Mouse (Mus musculus): Measurements from ENCODE around the gene Stk4. TPM values are rescaled to one million over a fixed set of nuclear protein-coding genes. Genes with fewer than 3 reads are reported as not detected.

Gene Stk4
- 38.8 and 39.8 TPM in 2 replicates for polyA plus RNA-seq (2016; fragmentation: Nextera tagmentation; extraction: Ambion mirVana)

DNA sequence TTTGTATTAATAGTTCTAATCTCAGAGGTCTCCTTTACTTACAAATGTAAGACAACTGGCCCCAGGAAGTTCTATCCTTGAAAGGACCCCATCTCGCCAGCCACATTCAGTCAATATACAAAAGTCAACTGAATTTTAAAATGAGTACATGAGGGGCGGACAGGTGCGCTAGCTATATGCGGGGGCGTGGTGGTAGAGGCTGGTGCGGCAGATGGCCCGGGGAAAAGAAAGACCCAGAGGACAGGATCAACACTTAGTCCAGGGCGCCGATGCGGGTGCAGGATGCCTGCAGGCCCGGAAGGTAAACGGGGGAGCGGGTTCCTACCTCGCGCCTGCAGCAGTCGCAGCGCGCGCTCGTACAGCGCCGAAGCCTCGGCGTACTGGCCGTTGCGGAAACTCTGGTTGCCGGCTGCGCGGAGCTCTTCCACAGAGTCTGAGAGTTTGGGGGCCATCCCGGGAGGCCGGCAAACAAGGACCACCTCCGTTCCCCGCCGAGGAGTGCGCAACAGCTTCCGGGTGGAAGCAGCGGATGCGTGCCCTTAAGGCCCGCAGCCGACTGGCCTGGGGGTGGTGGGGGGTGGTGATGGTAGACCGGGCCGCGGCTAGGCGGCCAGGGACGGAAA, at the start of gene Stk4:
TSS of gene Stk4 (plus strand) at position 181 of the 623 bp plus-strand sequence.
- Histone ChIP-seq H3K27ac (peak within 1 kb of the TSS; percentile 93), H3K4me3 (peak within 1 kb of the TSS; percentile 98), H3K36me3 (replicated peaks) (peaks cover 27% of the 10 kb centered on the region), H3K27me3 (ENCODE audit: poor library complexity, severe bottlenecking) (no peaks in the 10 kb centered on the region), H3K9me3 (no peaks in the 10 kb centered on the region), H3K4me1 (peaks cover 47% of the 10 kb centered on the region)
- under 1% methylated on average over 45 of the region's 45 CpGs for WGBS
- peak; percentile 57 for DNase-seq (ENCODE audit: extremely low spot score, low spot score)

DNA sequence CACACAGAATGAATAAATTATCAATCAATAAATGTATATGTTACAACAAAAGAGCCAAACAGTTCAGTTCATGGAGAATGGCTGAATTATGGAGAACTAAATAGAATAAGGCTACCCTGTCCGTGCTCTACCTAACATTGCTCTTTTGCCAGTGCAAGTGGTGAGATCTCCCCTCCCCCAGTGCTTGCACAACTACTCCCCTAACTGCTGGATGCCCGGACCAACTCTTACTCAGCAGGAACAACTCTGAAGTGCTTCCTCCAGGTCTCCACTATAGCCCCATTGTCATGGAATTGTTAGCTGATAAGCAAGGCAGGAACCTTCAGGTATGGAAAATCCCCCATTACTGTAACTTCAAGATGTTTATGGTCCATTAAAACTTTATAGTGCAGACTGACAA, 48.0 kb upstream of the Stk4 start:
- Histone ChIP-seq H3K27me3 (ENCODE audit: poor library complexity, severe bottlenecking) (no peaks in the 10 kb centered on the region), H3K9me3 (no peaks in the 10 kb centered on the region), H3K36me3 (replicated peaks) (peaks cover 34% of the 10 kb centered on the region), H3K27ac (no peak overlapping the region), H3K4me1 (peaks cover 10% of the 10 kb centered on the region), H3K4me3 (no peak overlapping the region)
- no peak for DNase-seq (ENCODE audit: extremely low spot score, low spot score)
- WGBS = 63% methylated on average over 2 of the region's 2 CpGs

GRCm38 (mm10) chr2:164025150-164025549, 45.0 kb upstream of the Stk4 start, which contains the start of gene Pabpc1l:
Gene Pabpc1l (plus strand): TSS chr2:164025450.
- Histone ChIP-seq H3K27ac (no peak within 1 kb of the TSS), H3K27me3 (ENCODE audit: poor library complexity, severe bottlenecking) (no peaks in the 10 kb centered on the region), H3K36me3 (replicated peaks) (peaks cover 4% of the 10 kb centered on the region), H3K4me3 (no peak within 1 kb of the TSS), H3K4me1 (peaks cover 10% of the 10 kb centered on the region), H3K9me3 (no peaks in the 10 kb centered on the region)
- DNase-seq (ENCODE audit: extremely low spot score, low spot score) = no peak
- 88% methylated on average over 16 of the region's 16 CpGs for WGBS

GRCm38 (mm10) chr2:164031147-164031546, 39.0 kb upstream of the Stk4 start:
- Histone ChIP-seq H3K27ac (no peak overlapping the region), H3K4me3 (no peak overlapping the region), H3K4me1 (no peaks in the 10 kb centered on the region), H3K36me3 (replicated peaks) (no peaks in the 10 kb centered on the region), H3K27me3 (ENCODE audit: poor library complexity, severe bottlenecking) (no peaks in the 10 kb centered on the region), H3K9me3 (no peaks in the 10 kb centered on the region)
- DNase-seq (ENCODE audit: extremely low spot score, low spot score) = no peak
- WGBS = 77% methylated on average over 10 of the region's 10 CpGs

DNA sequence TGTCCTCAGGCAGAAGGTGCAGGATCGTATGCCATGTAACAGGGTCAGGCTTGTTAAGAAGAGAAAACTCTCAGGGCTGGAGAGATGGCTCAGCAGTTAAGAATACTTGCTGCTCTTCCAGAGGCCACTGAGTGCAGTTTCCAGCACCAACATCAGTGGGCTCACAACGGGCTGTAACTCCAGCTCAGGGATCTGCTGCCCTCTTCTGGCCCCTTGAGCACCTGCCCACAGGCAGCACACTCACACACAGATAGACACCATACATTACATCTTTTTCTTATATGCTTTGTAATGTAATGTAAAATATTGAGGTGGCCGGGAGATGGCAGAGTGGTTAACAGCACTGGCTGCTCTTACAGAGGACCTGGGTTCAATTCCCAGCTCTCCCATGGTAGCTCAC, 37.1 kb upstream of the Stk4 start:
- 91% methylated on average over 3 of the region's 3 CpGs for WGBS

GRCm38 (mm10) chr2:164036520-164037019, 33.6 kb upstream of the Stk4 start:
- peaks cover 4% of the 10 kb centered on the region; the same call in 1 of the 2 replicates for H3K4me1 ChIP-seq
- 66% methylated on average over 10 of the region's 10 CpGs for WGBS
- no peaks in the 10 kb centered on the region for H3K9me3 ChIP-seq
- no peaks in the 10 kb centered on the region for H3K36me3 ChIP-seq (replicated peaks)
- H3K27ac ChIP-seq = no peak overlapping the region
- no peaks in the 10 kb centered on the region for H3K27me3 ChIP-seq (ENCODE audit: poor library complexity, severe bottlenecking)
- no peak overlapping the region for H3K4me3 ChIP-seq
- no peak for DNase-seq (ENCODE audit: extremely low spot score, low spot score)

More for the DNA sequence above, 37.1 kb upstream of the Stk4 start:
- no peaks in the 10 kb centered on the region for H3K9me3 ChIP-seq
- H3K4me1 ChIP-seq = peaks cover 4% of the 10 kb centered on the region; the same call in 1 of the 2 replicates
- H3K27ac ChIP-seq = no peak overlapping the region
- H3K4me3 ChIP-seq = no peak overlapping the region
- no peaks in the 10 kb centered on the region for H3K36me3 ChIP-seq (replicated peaks)
- DNase-seq (ENCODE audit: extremely low spot score, low spot score) = no peak
- H3K27me3 ChIP-seq (ENCODE audit: poor library complexity, severe bottlenecking) = no peaks in the 10 kb centered on the region

DNA sequence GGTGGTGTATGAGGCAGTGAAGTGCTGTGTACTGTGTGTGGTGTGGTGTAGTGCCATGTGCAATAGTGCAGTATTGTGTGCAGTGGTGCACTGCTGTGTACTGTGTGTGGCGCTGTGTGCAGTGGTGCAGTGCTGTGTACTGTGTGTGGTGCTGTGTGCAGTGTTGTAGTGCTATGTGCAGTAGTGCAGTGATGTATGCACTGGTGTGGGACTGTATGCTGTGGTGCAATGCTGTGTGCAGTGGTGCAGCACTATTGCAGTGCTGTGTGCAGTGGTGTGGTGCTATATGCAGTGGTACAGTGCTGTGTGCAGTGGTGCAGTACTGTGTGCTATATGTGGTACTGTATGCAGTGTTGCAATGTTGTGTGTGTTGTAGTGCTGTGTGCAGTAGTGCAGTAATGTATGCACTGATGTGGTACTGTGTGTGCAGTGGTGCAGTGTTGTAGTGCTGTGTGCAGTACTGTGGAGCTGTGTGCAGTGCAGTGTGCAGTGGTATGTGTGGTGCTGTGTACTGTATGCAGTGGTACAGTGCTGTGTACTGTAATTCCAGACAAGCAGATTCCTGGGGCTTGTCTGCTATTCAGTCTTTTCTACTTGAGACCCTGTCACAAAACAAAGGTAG, 31.6 kb upstream of the Stk4 start:
- no peak for DNase-seq (ENCODE audit: extremely low spot score, low spot score)
- Histone ChIP-seq H3K9me3 (no peaks in the 10 kb centered on the region), H3K4me3 (no peak overlapping the region), H3K4me1 (peaks cover 4% of the 10 kb centered on the region; the same call in 1 of the 2 replicates), H3K36me3 (replicated peaks) (no peaks in the 10 kb centered on the region), H3K27ac (no peak overlapping the region), H3K27me3 (ENCODE audit: poor library complexity, severe bottlenecking) (no peaks in the 10 kb centered on the region)
- WGBS = 81% methylated on average over 1 of the region's 1 CpGs

GRCm38 (mm10) chr2:164040949-164041348, 29.2 kb upstream of the Stk4 start:
- H3K27ac ChIP-seq = no peak overlapping the region
- no peaks in the 10 kb centered on the region for H3K36me3 ChIP-seq (replicated peaks)
- no peaks in the 10 kb centered on the region for H3K27me3 ChIP-seq (ENCODE audit: poor library complexity, severe bottlenecking)
- no peak overlapping the region for H3K4me3 ChIP-seq
- H3K9me3 ChIP-seq = no peaks in the 10 kb centered on the region
- H3K4me1 ChIP-seq = peaks cover 4% of the 10 kb centered on the region; the same call in 1 of the 2 replicates
- DNase-seq (ENCODE audit: extremely low spot score, low spot score) = no peak
- WGBS = 89% methylated on average over 6 of the region's 6 CpGs

DNA sequence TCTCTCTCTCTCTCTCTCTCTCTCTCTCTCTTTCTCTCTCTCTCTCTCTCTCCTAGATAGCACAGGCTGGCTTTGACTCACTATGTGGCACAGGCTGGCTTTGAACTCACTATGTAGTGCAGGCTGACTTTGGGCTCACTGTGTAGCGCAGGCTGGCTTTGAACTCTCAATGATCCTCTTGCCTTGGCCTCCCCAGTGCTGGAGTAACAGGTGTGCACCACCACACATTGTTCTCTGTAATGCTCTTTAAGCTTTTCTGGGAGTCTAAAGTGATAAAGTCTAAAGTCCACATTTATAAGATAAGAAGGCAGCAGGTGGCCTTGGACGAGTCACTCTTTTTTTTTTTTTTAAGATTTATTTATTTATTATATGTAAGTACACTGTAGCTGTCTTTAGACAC, 28.6 kb upstream of the Stk4 start:
- DNase-seq (ENCODE audit: extremely low spot score, low spot score) = no peak
- H3K27ac ChIP-seq = no peak overlapping the region
- 84% methylated on average over 2 of the region's 2 CpGs for WGBS

GRCm38 (mm10) chr2:164047197-164047690, 22.9 kb upstream of the Stk4 start:
- Histone ChIP-seq H3K27ac (peak overlapping the region; percentile 68; the same call in 1 of the 2 replicates), H3K36me3 (replicated peaks) (peaks cover 14% of the 10 kb centered on the region), H3K27me3 (ENCODE audit: poor library complexity, severe bottlenecking) (no peaks in the 10 kb centered on the region), H3K9me3 (no peaks in the 10 kb centered on the region), H3K4me1 (peaks cover 10% of the 10 kb centered on the region), H3K4me3 (peak overlapping the region; percentile 45)
- 5% methylated on average over 16 of the region's 16 CpGs for WGBS
- DNase-seq (ENCODE audit: extremely low spot score, low spot score) = peak; percentile 37

More for the DNA sequence above, 28.6 kb upstream of the Stk4 start:
- H3K27me3 ChIP-seq (ENCODE audit: poor library complexity, severe bottlenecking) = no peaks in the 10 kb centered on the region
- peaks cover 4% of the 10 kb centered on the region; the same call in 1 of the 2 replicates for H3K4me1 ChIP-seq
- no peaks in the 10 kb centered on the region for H3K9me3 ChIP-seq
- no peaks in the 10 kb centered on the region for H3K36me3 ChIP-seq (replicated peaks)
- no peak overlapping the region for H3K4me3 ChIP-seq

DNA sequence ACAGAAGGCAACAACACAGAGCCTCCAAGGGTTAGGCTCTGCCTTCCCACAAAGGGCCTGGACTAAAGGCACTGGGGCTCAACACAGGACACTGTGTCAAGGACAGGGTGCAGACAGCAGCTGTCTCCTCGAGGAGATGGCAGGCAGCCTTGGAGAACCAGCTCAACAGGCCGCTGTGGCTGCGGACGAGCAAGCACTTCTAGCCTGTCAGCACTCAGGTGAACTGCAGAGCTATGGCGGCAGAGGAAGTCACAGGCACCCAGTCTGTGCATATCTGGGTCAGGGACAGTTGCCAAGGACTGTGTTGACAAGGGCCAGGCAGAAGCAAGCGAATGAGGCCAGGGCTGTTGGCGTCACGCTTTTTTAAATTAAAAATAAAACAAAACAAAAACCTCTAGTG, 16.4 kb upstream of the Stk4 start:
- no peaks in the 10 kb centered on the region for H3K9me3 ChIP-seq
- no peak overlapping the region for H3K4me3 ChIP-seq
- H3K27me3 ChIP-seq (ENCODE audit: poor library complexity, severe bottlenecking) = no peaks in the 10 kb centered on the region
- H3K27ac ChIP-seq = no peak overlapping the region
- H3K36me3 ChIP-seq (replicated peaks) = peaks cover 77% of the 10 kb centered on the region
- WGBS = 93% methylated on average over 8 of the region's 8 CpGs
- H3K4me1 ChIP-seq = 0 out of 2 replicates have a peak, but pooled peaks cover under 1% of the 10 kb centered on the region
- DNase-seq (ENCODE audit: extremely low spot score, low spot score) = no peak

DNA sequence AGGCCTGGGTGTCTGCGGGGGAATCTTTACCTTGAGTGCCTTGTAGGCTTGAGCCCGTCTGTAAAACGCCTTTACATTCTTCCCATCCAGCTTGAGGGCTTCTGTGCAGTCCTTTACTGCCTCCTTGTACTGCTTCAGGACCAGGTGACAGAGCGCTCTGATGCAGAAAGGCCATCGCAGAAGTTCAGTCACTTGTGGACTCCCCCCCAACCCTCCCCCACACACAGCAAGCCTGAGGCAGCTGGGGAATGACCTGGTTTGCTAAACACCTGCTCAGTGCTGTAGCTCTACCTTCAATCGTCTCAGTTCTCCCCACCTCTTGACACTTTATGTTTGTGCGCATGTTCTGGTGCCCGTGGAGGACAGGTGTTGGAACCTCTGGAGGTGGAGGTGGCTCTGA, 15.5 kb upstream of the Stk4 start:
- H3K27me3 ChIP-seq (ENCODE audit: poor library complexity, severe bottlenecking) = no peaks in the 10 kb centered on the region
- H3K4me3 ChIP-seq = no peak overlapping the region
- H3K4me1 ChIP-seq = no peaks in the 10 kb centered on the region
- no peak overlapping the region for H3K27ac ChIP-seq
- no peak for DNase-seq (ENCODE audit: extremely low spot score, low spot score)
- no peaks in the 10 kb centered on the region for H3K9me3 ChIP-seq
- 97% methylated on average over 8 of the region's 8 CpGs for WGBS
- peaks cover 86% of the 10 kb centered on the region for H3K36me3 ChIP-seq (replicated peaks)

Measured in forebrain, embryonic 10.5 days (tissue).